Mouse (Mus musculus): Measurements from ENCODE around the gene Dkc1. TPM values are rescaled to one million over a fixed set of nuclear protein-coding genes. Genes with fewer than 3 reads are reported as not detected.
"Not testable (repeated sequence)": the region's sequence is repeated elsewhere in the genome, so short reads cannot be mapped to it uniquely, and the experiment has no call there.

The Dkc1 gene
- polyA plus RNA-seq, 1 experiment from 2014 or later = 233 TPM

DNA sequence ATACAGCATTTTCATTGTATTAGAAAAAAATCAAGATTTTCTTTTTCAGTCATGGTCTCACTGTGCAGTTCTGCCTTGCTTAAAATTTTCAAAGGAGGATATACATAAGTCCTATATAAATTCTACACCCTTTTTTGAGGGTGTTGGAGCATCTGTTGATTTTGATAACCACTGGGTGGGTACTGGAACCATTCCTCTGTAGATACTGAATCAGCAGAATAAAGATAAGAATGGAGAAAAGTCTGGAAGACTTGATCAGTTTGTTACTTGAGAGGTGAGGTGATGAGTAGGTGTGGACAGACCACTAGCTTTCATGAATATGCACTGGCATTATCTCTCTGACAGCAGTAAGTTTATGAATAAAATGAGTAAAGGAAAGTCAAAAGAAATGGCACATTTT lies 19.9 kb downstream of the Dkc1 start:
- no peak for DNase-seq (ENCODE audit: low spot score)
- Histone ChIP-seq H3K4me1 (no peaks in the 10 kb centered on the region), H3K4me3 (no peak overlapping the region), H3K27ac (replicated peaks) (no peak overlapping the region), H3K9me3 (replicated peaks) (no peaks in the 10 kb centered on the region), H3K27me3 (ENCODE audit: low read depth, poor library complexity, severe bottlenecking) (no peaks in the 10 kb centered on the region), H3K36me3 (peaks cover 10% of the 10 kb centered on the region)

GRCm38 (mm10) chrX:75125606-75126005 lies 30.0 kb downstream of the Dkc1 start:
- no peaks in the 10 kb centered on the region for H3K9me3 ChIP-seq (replicated peaks)
- DNase-seq (ENCODE audit: low spot score) = no peak

GRCm38 (mm10) chrX:75126893-75127292 lies 31.2 kb downstream of the Dkc1 start:
- H3K27ac ChIP-seq (replicated peaks) = no peak overlapping the region

More at GRCm38 (mm10) chrX:75125606-75126005, 30.0 kb downstream of the Dkc1 start:
- 94% methylated on average over 3 of the region's 3 CpGs for WGBS
- Histone ChIP-seq H3K27me3 (ENCODE audit: low read depth, poor library complexity, severe bottlenecking) (no peaks in the 10 kb centered on the region), H3K36me3 (peaks cover 12% of the 10 kb centered on the region), H3K4me1 (no peaks in the 10 kb centered on the region), H3K4me3 (no peak overlapping the region), H3K27ac (replicated peaks) (no peak overlapping the region)

GRCm38 (mm10) chrX:75128333-75128980 lies 32.8 kb downstream of the Dkc1 start:
- Histone ChIP-seq H3K27ac (replicated peaks) (no peak overlapping the region), H3K36me3 (peaks cover 9% of the 10 kb centered on the region), H3K4me1 (no peaks in the 10 kb centered on the region), H3K9me3 (replicated peaks) (no peaks in the 10 kb centered on the region), H3K4me3 (no peak overlapping the region), H3K27me3 (ENCODE audit: low read depth, poor library complexity, severe bottlenecking) (no peaks in the 10 kb centered on the region)
- no peak for DNase-seq (ENCODE audit: low spot score)

More at GRCm38 (mm10) chrX:75126893-75127292, 31.2 kb downstream of the Dkc1 start:
- Histone ChIP-seq H3K36me3 (peaks cover 9% of the 10 kb centered on the region), H3K9me3 (replicated peaks) (no peaks in the 10 kb centered on the region), H3K27me3 (ENCODE audit: low read depth, poor library complexity, severe bottlenecking) (no peaks in the 10 kb centered on the region), H3K4me1 (no peaks in the 10 kb centered on the region), H3K4me3 (no peak overlapping the region)
- DNase-seq (ENCODE audit: low spot score) = no peak

DNA sequence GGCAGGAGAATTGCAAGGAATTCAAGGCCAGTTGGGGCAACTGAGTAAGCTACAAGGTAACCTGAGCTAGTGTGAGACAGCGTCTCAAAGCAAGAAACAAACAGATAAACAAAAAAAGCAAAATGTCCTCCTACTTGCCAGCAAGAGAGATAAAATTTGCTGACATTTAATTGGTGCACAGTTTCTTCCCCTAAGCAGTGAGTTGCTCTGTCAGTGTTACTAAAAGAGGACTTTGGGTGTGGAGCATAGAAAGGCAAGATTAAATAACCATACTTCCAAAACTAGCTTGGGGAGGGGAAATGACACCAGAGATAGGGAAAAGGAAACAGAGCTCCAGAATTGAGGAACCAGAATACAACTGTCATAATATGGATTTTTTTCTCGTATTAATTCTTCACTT lies 33.8 kb downstream of the Dkc1 start:
- 69% methylated on average over 2 of the region's 2 CpGs for WGBS
- no peaks in the 10 kb centered on the region for H3K4me1 ChIP-seq
- no peak overlapping the region for H3K4me3 ChIP-seq

GRCm38 (mm10) chrX:75130467-75131160 lies 35.0 kb downstream of the Dkc1 start, which contains the start of gene Mpp1:
Gene Mpp1 (minus strand): TSS chrX:75131016.
- peak; percentile 80 for DNase-seq (ENCODE audit: low spot score)
- Histone ChIP-seq H3K4me3 (peak within 1 kb of the TSS; percentile 58), H3K27ac (replicated peaks) (peak within 1 kb of the TSS; percentile 79), H3K27me3 (ENCODE audit: low read depth, poor library complexity, severe bottlenecking) (no peaks in the 10 kb centered on the region), H3K4me1 (no peaks in the 10 kb centered on the region), H3K9me3 (replicated peaks) (no peaks in the 10 kb centered on the region), H3K36me3 (no peaks in the 10 kb centered on the region)
- 15% methylated on average over 36 of the region's 36 CpGs for WGBS

More for the DNA sequence above, 33.8 kb downstream of the Dkc1 start:
- Histone ChIP-seq H3K9me3 (replicated peaks) (no peaks in the 10 kb centered on the region), H3K36me3 (peaks cover 9% of the 10 kb centered on the region), H3K27ac (replicated peaks) (no peak overlapping the region), H3K27me3 (ENCODE audit: low read depth, poor library complexity, severe bottlenecking) (no peaks in the 10 kb centered on the region)
- DNase-seq (ENCODE audit: low spot score) = no peak

- Histone ChIP-seq H3K4me3 (no peak overlapping the region), H3K36me3 (no peaks in the 10 kb centered on the region), H3K27me3 (ENCODE audit: low read depth, poor library complexity, severe bottlenecking) (no peaks in the 10 kb centered on the region), H3K27ac (replicated peaks) (no peak overlapping the region), H3K4me1 (no peaks in the 10 kb centered on the region), H3K9me3 (replicated peaks) (no peaks in the 10 kb centered on the region)
- no peak for DNase-seq (ENCODE audit: low spot score)
Measured at GRCm38 (mm10) chrX:75136938-75137337, 41.3 kb downstream of the Dkc1 start.

GRCm38 (mm10) chrX:75137729-75138128 lies 42.1 kb downstream of the Dkc1 start:
- no peak overlapping the region for H3K4me3 ChIP-seq
- H3K27ac ChIP-seq (replicated peaks) = no peak overlapping the region
- no peaks in the 10 kb centered on the region for H3K9me3 ChIP-seq (replicated peaks)
- H3K27me3 ChIP-seq (ENCODE audit: low read depth, poor library complexity, severe bottlenecking) = no peaks in the 10 kb centered on the region
- H3K36me3 ChIP-seq = no peaks in the 10 kb centered on the region
- H3K4me1 ChIP-seq = no peaks in the 10 kb centered on the region
- 84% methylated on average over 2 of the region's 2 CpGs for WGBS
- no peak for DNase-seq (ENCODE audit: low spot score)

GRCm38 (mm10) chrX:75138182-75138581 lies 42.5 kb downstream of the Dkc1 start:
- H3K27me3 ChIP-seq (ENCODE audit: low read depth, poor library complexity, severe bottlenecking) = no peaks in the 10 kb centered on the region
- H3K4me1 ChIP-seq = no peaks in the 10 kb centered on the region
- no peak for DNase-seq (ENCODE audit: low spot score)
- no peaks in the 10 kb centered on the region for H3K9me3 ChIP-seq (replicated peaks)
- no peak overlapping the region for H3K27ac ChIP-seq (replicated peaks)
- no peaks in the 10 kb centered on the region for H3K36me3 ChIP-seq
- WGBS = 92% methylated on average over 2 of the region's 2 CpGs
- no peak overlapping the region for H3K4me3 ChIP-seq

DNA sequence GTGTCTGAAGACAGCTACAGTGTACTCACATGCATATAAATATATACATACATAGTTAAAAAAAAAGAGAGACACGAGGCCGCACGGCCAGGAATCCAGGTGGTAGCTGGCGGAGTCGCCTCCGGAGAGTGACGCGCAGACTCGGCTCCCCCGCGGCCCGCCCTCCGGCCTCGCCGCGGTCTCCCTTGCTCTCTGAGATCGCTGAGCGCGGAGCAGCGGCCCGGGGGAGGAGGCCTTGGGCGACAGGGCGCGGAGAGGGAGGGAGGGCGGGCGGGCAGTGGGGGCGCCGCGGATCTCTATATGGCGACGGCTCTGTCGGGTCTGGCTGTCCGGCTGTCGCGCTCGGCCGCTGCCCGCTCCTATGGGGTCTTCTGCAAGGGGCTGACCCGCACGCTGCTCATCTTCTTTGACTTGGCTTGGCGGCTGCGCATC lies 47.5 kb downstream of the Dkc1 start:
- DNase-seq (ENCODE audit: low spot score) = peak; percentile 23
- not testable (repeated sequence) for H3K4me1 ChIP-seq; H3K9me3 ChIP-seq (replicated peaks); H3K27ac ChIP-seq (replicated peaks); H3K36me3 ChIP-seq; H3K27me3 ChIP-seq (ENCODE audit: low read depth, poor library complexity, severe bottlenecking)
- peak overlapping the region; percentile 50 for H3K4me3 ChIP-seq
- WGBS = 28% methylated on average over 23 of the region's 42 CpGs

GRCm38 (mm10) chrX:75148414-75148813 lies 52.8 kb downstream of the Dkc1 start:
- no peaks in the 10 kb centered on the region for H3K27me3 ChIP-seq (ENCODE audit: low read depth, poor library complexity, severe bottlenecking)
- H3K4me3 ChIP-seq = no peak overlapping the region
- no peak for DNase-seq (ENCODE audit: low spot score)
- WGBS = 75% methylated on average over 4 of the region's 4 CpGs
- no peaks in the 10 kb centered on the region for H3K9me3 ChIP-seq (replicated peaks)
- H3K36me3 ChIP-seq = no peaks in the 10 kb centered on the region
- no peaks in the 10 kb centered on the region for H3K4me1 ChIP-seq
- no peak overlapping the region for H3K27ac ChIP-seq (replicated peaks)

DNA sequence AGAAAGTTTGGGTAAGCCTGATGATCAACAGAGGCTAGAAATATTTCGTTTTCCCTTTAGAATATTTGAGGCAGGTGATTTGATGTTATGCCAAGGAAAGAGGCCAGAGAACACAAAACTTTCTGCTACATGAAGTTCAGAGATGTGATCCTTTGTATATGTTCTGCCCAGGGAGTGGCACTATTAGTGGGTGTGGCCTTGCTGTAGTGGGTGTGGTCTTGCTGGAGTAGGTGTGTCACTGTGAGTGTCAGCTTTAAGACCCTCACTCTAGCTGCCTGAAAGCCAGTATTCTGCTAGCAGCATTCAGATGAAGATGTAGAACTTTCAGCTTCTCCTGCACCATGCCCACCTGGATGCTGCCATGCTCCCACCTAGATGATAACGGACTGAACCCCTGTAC lies 54.6 kb downstream of the Dkc1 start:
- no peak overlapping the region for H3K27ac ChIP-seq (replicated peaks)
- H3K36me3 ChIP-seq = no peaks in the 10 kb centered on the region
- no peaks in the 10 kb centered on the region for H3K4me1 ChIP-seq
- H3K27me3 ChIP-seq (ENCODE audit: low read depth, poor library complexity, severe bottlenecking) = no peaks in the 10 kb centered on the region
- DNase-seq (ENCODE audit: low spot score) = no peak
- WGBS = 83% methylated on average over 2 of the region's 2 CpGs
- H3K4me3 ChIP-seq = no peak overlapping the region
- no peaks in the 10 kb centered on the region for H3K9me3 ChIP-seq (replicated peaks)

DNA sequence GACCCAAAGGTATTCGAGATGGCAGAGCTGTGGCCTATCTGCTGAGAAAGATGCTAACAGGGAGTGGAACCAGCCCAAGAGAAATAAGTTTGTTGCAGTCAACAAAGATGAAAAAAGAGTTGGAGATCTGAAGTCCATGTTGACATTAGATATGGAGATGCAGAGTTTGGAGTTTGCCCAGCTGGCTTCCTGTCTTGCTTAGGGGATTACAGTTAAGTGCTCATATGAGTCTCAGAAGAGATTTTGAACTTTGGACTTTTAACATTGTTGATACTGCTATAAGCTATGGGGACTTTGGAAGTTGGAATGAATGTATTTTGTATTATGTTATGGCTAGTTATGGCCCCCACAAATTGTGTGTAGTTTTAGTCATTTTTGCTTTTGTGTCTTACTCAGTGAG lies 56.6 kb downstream of the Dkc1 start:
- Histone ChIP-seq H3K9me3 (replicated peaks) (no peaks in the 10 kb centered on the region), H3K4me1 (no peaks in the 10 kb centered on the region), H3K27me3 (ENCODE audit: low read depth, poor library complexity, severe bottlenecking) (no peaks in the 10 kb centered on the region), H3K27ac (replicated peaks) (no peak overlapping the region), H3K36me3 (no peaks in the 10 kb centered on the region), H3K4me3 (no peak overlapping the region)
- DNase-seq (ENCODE audit: low spot score) = no peak
- 65% methylated on average over 1 of the region's 1 CpGs for WGBS
